Mouse (Mus musculus): ENCODE data around the gene Olfr320. TPM values are rescaled to one million over a fixed set of nuclear protein-coding genes. Genes with fewer than 3 reads are reported as not detected.
"Not testable (repeated sequence)": the region's sequence is repeated elsewhere in the genome, so short reads cannot be mapped to it uniquely, and the experiment has no call there.

The Olfr320 gene
- polyA plus RNA-seq, 1 experiment from 2014 or later = not detected

DNA sequence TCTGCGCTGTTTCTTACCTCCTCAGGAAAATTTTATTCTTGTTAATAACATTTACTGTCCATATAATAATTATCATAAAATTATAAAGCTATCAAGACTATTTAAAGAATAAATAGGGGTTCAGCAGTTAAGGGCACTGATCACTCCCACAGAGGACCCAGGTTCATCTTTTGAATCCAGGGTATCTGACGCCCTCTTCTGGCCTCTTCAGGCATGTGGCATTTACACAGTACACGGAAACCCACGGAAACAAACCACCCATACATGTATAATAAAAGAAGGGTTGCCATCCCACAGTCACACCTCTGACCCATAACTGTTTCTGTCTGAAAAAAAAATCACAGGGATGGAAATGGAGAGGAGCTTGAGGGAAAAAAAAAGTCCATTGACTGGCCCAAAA is 9.1 kb upstream of the Olfr320 start:
- Histone ChIP-seq H3K4me2 (no peak overlapping the region), H3K27me3 (replicated peaks) (no peaks in the 10 kb centered on the region), H3K36me3 (no peaks in the 10 kb centered on the region), H3K4me3 (no peak overlapping the region), H3K9ac (no peak overlapping the region), H3K27ac (replicated peaks) (no peak overlapping the region), H3K9me3 (no peaks in the 10 kb centered on the region), H3K4me1 (no peaks in the 10 kb centered on the region)
- WGBS = 51% methylated on average over 4 of the region's 4 CpGs
- ATAC-seq (ENCODE audit: extremely low read depth, insufficient number of reproducible peaks, low FRiP score, low TSS enrichment) = no peak

- Histone ChIP-seq H3K27me3 (replicated peaks) (no peaks in the 10 kb centered on the region), H3K4me3 (no peak within 1 kb of the TSS), H3K27ac (replicated peaks) (no peak within 1 kb of the TSS), H3K9ac (no peak within 1 kb of the TSS), H3K9me3 (peaks cover 19% of the 10 kb centered on the region), H3K4me1 (no peaks in the 10 kb centered on the region), H3K36me3 (no peaks in the 10 kb centered on the region), H3K4me2 (no peak within 1 kb of the TSS)
- ATAC-seq (ENCODE audit: extremely low read depth, insufficient number of reproducible peaks, low FRiP score, low TSS enrichment) = no peak
- 78% methylated on average over 3 of the region's 3 CpGs for WGBS
Observed at GRCm38 (mm10) chr11:58698862-58699261, 18.0 kb downstream of the Olfr320 start, which contains the start of gene Olfr319. Gene Olfr319, plus strand, starts transcription at chr11:58699162.

DNA sequence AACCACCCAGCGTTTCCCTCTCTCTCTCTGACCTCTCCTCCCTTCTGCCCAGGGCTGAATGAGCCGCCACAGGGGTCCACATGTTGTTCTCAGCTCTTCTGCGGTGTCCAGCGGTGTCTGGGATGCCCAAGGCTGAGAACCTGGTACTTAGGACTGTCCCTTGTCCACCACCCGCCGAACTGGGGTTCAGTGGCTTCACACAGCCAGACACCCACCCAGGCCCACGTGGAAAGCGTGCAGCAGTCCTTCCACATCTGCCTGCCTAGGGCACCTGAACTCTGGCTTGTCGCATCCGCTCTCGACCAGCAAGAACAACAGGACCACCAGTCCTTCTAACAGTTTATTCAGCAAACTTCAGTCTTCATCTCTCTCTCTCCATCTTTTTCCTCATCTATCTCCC is 28.2 kb downstream of the Olfr320 start:
- H3K27ac ChIP-seq (replicated peaks) = no peak overlapping the region
- WGBS = 73% methylated on average over 11 of the region's 11 CpGs
- H3K4me2 ChIP-seq = no peak overlapping the region
- no peaks in the 10 kb centered on the region for H3K36me3 ChIP-seq
- no peak overlapping the region for H3K9ac ChIP-seq
- no peaks in the 10 kb centered on the region for H3K9me3 ChIP-seq
- H3K4me3 ChIP-seq = no peak overlapping the region
- ATAC-seq (ENCODE audit: extremely low read depth, insufficient number of reproducible peaks, low FRiP score, low TSS enrichment) = no peak
- H3K4me1 ChIP-seq = no peaks in the 10 kb centered on the region
- H3K27me3 ChIP-seq (replicated peaks) = no peaks in the 10 kb centered on the region

DNA sequence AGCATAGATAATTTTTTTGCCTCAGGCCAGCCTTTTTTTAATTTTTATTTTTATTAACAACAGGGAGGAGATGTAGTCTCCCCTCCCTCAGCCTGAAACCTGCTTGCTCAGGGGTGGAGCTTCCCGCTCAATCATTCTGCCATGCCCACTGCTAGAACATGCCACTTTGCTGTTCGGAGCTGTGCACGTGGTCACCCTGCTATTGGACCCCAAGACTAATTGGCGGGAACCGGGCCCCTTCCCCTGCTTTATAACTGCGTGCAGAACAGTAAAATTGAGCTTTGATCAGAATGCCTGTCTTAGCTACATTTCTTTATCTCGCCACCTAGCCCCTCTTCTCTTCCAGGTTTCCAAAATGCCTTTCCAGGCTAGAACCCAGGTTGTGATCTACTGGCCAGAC is 36.8 kb downstream of the Olfr320 start:
- ATAC-seq (ENCODE audit: extremely low read depth, insufficient number of reproducible peaks, low FRiP score, low TSS enrichment); H3K27me3 ChIP-seq (replicated peaks); H3K36me3 ChIP-seq; H3K27ac ChIP-seq (replicated peaks); H3K4me2 ChIP-seq; H3K9me3 ChIP-seq; H3K9ac ChIP-seq; H3K4me3 ChIP-seq; H3K4me1 ChIP-seq: not testable (repeated sequence)
- 80% methylated on average over 7 of the region's 7 CpGs for WGBS

GRCm38 (mm10) chr11:58719701-58720100 is 38.8 kb downstream of the Olfr320 start:
- Histone ChIP-seq H3K27ac (replicated peaks) (no peak overlapping the region), H3K27me3 (replicated peaks) (no peaks in the 10 kb centered on the region), H3K36me3 (no peaks in the 10 kb centered on the region), H3K4me2 (no peak overlapping the region), H3K4me1 (no peaks in the 10 kb centered on the region), H3K9me3 (no peaks in the 10 kb centered on the region), H3K9ac (no peak overlapping the region), H3K4me3 (no peak overlapping the region)
- no peak for ATAC-seq (ENCODE audit: extremely low read depth, insufficient number of reproducible peaks, low FRiP score, low TSS enrichment)
- 79% methylated on average over 4 of the region's 4 CpGs for WGBS

DNA sequence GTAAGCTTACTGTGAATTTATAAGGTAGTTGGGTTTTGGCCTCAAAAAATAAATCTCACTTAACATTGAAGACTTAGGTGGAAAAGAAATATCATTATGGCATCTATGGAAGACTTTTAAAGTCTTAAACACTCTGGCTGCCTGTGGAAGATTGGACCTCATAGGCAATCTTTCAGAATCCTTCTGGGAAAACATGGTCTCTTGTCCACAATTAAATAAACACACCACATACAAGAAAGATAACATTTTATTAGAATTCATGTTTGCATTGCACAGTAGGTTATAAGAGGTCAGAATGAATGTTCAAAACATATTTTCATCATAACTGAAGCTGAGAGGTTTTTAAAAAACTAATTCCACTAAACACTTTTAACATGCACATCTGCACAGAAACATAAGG is 43.0 kb downstream of the Olfr320 start, which contains the start of gene Olfr318:
TSS of gene Olfr318 (minus strand) at position 101 of the 400 bp plus-strand sequence.
- Histone ChIP-seq H3K4me1 (no peaks in the 10 kb centered on the region), H3K27ac (replicated peaks) (no peak within 1 kb of the TSS), H3K27me3 (replicated peaks) (no peaks in the 10 kb centered on the region), H3K9ac (no peak within 1 kb of the TSS), H3K4me2 (no peak within 1 kb of the TSS), H3K9me3 (no peaks in the 10 kb centered on the region), H3K4me3 (no peak within 1 kb of the TSS), H3K36me3 (no peaks in the 10 kb centered on the region)
- ATAC-seq (ENCODE audit: extremely low read depth, insufficient number of reproducible peaks, low FRiP score, low TSS enrichment) = no peak

- H3K4me3 ChIP-seq; H3K4me2 ChIP-seq; H3K27ac ChIP-seq (replicated peaks); ATAC-seq (ENCODE audit: extremely low read depth, insufficient number of reproducible peaks, low FRiP score, low TSS enrichment); H3K4me1 ChIP-seq; H3K27me3 ChIP-seq (replicated peaks); H3K9me3 ChIP-seq; H3K36me3 ChIP-seq; H3K9ac ChIP-seq: not testable (repeated sequence)
- WGBS = 74% methylated on average over 6 of the region's 6 CpGs
Observed at GRCm38 (mm10) chr11:58727896-58728650, 47.2 kb downstream of the Olfr320 start.

- 56% methylated on average over 3 of the region's 3 CpGs for WGBS
- Histone ChIP-seq H3K9me3 (no peaks in the 10 kb centered on the region), H3K27me3 (replicated peaks) (no peaks in the 10 kb centered on the region), H3K36me3 (no peaks in the 10 kb centered on the region), H3K4me3 (no peak overlapping the region), H3K4me2 (no peak overlapping the region), H3K4me1 (no peaks in the 10 kb centered on the region), H3K9ac (no peak overlapping the region), H3K27ac (replicated peaks) (no peak overlapping the region)
- no peak for ATAC-seq (ENCODE audit: extremely low read depth, insufficient number of reproducible peaks, low FRiP score, low TSS enrichment)
Observed at GRCm38 (mm10) chr11:58733372-58733771, 52.5 kb downstream of the Olfr320 start.

Other genes starting within 250 kb of the Olfr320 start
- gene Gm12253, start 248.5 kb upstream of the Olfr320 start, polyA plus RNA-seq (2015; fragmentation: Nextera tagmentation; extraction: Ambion mirVana) = not detected in 2 replicates
- not detected in 2 replicates for gene Lypd9, start 228.2 kb upstream of the Olfr320 start, polyA plus RNA-seq (2015; fragmentation: Nextera tagmentation; extraction: Ambion mirVana)
- not detected in 2 replicates for gene Olfr30, start 218.8 kb upstream of the Olfr320 start, polyA plus RNA-seq (2015; fragmentation: Nextera tagmentation; extraction: Ambion mirVana)
- not detected in 2 replicates for gene Olfr332, start 188.5 kb upstream of the Olfr320 start, polyA plus RNA-seq (2015; fragmentation: Nextera tagmentation; extraction: Ambion mirVana)
- gene Olfr331, start 178.5 kb upstream of the Olfr320 start, polyA plus RNA-seq (2015; fragmentation: Nextera tagmentation; extraction: Ambion mirVana) = not detected in 2 replicates
- not detected in 2 replicates for gene Olfr330, start 146.3 kb upstream of the Olfr320 start, polyA plus RNA-seq (2015; fragmentation: Nextera tagmentation; extraction: Ambion mirVana)
- gene Olfr329-ps, start 134.7 kb upstream of the Olfr320 start, polyA plus RNA-seq (2015; fragmentation: Nextera tagmentation; extraction: Ambion mirVana) = not detected in 2 replicates
- gene Olfr328, start 125.5 kb upstream of the Olfr320 start, polyA plus RNA-seq (2015; fragmentation: Nextera tagmentation; extraction: Ambion mirVana) = 0.05 and 0.07 TPM in 2 replicates
- not detected in 2 replicates for gene Olfr224, start 110.5 kb upstream of the Olfr320 start, polyA plus RNA-seq (2015; fragmentation: Nextera tagmentation; extraction: Ambion mirVana)
- not detected in 2 replicates for gene Olfr325, start 103.4 kb upstream of the Olfr320 start, polyA plus RNA-seq (2015; fragmentation: Nextera tagmentation; extraction: Ambion mirVana)
- gene Olfr324, start 86.0 kb upstream of the Olfr320 start, polyA plus RNA-seq (2015; fragmentation: Nextera tagmentation; extraction: Ambion mirVana) = not detected in 2 replicates
- not detected in 2 replicates for gene 2210407C18Rik, start 65.0 kb upstream of the Olfr320 start, polyA plus RNA-seq (2015; fragmentation: Nextera tagmentation; extraction: Ambion mirVana)
- gene Olfr323, start 50.6 kb upstream of the Olfr320 start, polyA plus RNA-seq (2015; fragmentation: Nextera tagmentation; extraction: Ambion mirVana) = not detected in 2 replicates
- 0.68 and 0.96 TPM in 2 replicates for gene Trim58, start 40.6 kb upstream of the Olfr320 start, polyA plus RNA-seq (2015; fragmentation: Nextera tagmentation; extraction: Ambion mirVana)
- gene Olfr322, start 22.3 kb upstream of the Olfr320 start, polyA plus RNA-seq (2015; fragmentation: Nextera tagmentation; extraction: Ambion mirVana) = not detected in 2 replicates
- not detected in 2 replicates for gene Olfr319, start 18.1 kb downstream of the Olfr320 start, polyA plus RNA-seq (2015; fragmentation: Nextera tagmentation; extraction: Ambion mirVana)
- gene Olfr318, start 42.9 kb downstream of the Olfr320 start, polyA plus RNA-seq (2015; fragmentation: Nextera tagmentation; extraction: Ambion mirVana) = not detected in 2 replicates
- not detected in 2 replicates for gene Olfr317, start 58.1 kb downstream of the Olfr320 start, polyA plus RNA-seq (2015; fragmentation: Nextera tagmentation; extraction: Ambion mirVana)
- not detected in 2 replicates for gene Olfr316, start 71.6 kb downstream of the Olfr320 start, polyA plus RNA-seq (2015; fragmentation: Nextera tagmentation; extraction: Ambion mirVana)
- gene Olfr315, start 92.1 kb downstream of the Olfr320 start, polyA plus RNA-seq (2015; fragmentation: Nextera tagmentation; extraction: Ambion mirVana) = not detected in 2 replicates
- gene Olfr314, start 101.9 kb downstream of the Olfr320 start, polyA plus RNA-seq (2015; fragmentation: Nextera tagmentation; extraction: Ambion mirVana) = 0.08 TPM in 1 of 2 replicates, not detected in the other
- 0.47 and 0.66 TPM in 2 replicates for gene Fam183b, start 120.9 kb downstream of the Olfr320 start, polyA plus RNA-seq (2015; fragmentation: Nextera tagmentation; extraction: Ambion mirVana)
- 0.12 and 0.17 TPM in 2 replicates for gene Olfr313, start 133.9 kb downstream of the Olfr320 start, polyA plus RNA-seq (2015; fragmentation: Nextera tagmentation; extraction: Ambion mirVana)
- 0.11 and 0.13 TPM in 2 replicates for gene Olfr312, start 148.1 kb downstream of the Olfr320 start, polyA plus RNA-seq (2015; fragmentation: Nextera tagmentation; extraction: Ambion mirVana)
- gene Olfr311, start 158.2 kb downstream of the Olfr320 start, polyA plus RNA-seq (2015; fragmentation: Nextera tagmentation; extraction: Ambion mirVana) = 0.17 and 0.24 TPM in 2 replicates
- 3.9 and 5.2 TPM in 2 replicates for gene Gm12258, start 166.1 kb downstream of the Olfr320 start, polyA plus RNA-seq (2015; fragmentation: Nextera tagmentation; extraction: Ambion mirVana)
- gene 2810021J22Rik, start 186.1 kb downstream of the Olfr320 start, polyA plus RNA-seq (2015; fragmentation: Nextera tagmentation; extraction: Ambion mirVana) = 3.3 and 4.4 TPM in 2 replicates
- 3.3 and 3.5 TPM in 2 replicates for gene Zfp39, start 223.1 kb downstream of the Olfr320 start, polyA plus RNA-seq (2015; fragmentation: Nextera tagmentation; extraction: Ambion mirVana)
- 0.16 and 0.41 TPM in 2 replicates for gene Btnl10, start 236.8 kb downstream of the Olfr320 start, polyA plus RNA-seq (2015; fragmentation: Nextera tagmentation; extraction: Ambion mirVana)

All from heart, embryonic 13.5 days (tissue).